Mouse (Mus musculus): ENCODE results near the gene Myl3. TPM values are rescaled to one million over a fixed set of nuclear protein-coding genes. Genes with fewer than 3 reads are reported as not detected.

The Myl3 gene
- total and polyA plus RNA-seq, 3 experiments: not detected

DNA sequence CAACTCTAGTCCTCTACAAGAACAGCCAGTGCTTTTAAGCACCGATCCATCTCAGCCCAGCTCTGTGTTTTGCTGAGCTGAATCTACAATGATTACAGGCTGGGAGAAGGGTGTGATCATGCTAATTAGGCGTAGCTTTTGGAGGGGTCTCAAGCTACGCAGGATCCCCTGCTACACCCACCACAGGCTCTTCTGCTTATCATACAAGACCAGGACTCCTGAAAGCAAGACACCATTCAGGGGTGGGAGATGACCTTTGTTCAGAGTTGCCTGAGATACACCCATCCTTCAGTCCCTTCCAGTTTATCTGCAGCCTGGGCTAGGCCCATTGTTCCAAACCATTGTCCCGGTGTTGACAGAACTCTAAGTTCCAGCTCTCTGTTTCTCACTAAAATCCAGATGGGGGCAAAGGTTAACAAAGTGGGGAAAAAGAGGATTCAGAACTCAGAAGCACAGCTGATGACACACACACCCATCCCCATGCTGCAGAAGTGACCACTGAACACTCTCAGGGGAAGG, 11.3 kb downstream of the Myl3 start:
- H3K27ac ChIP-seq (ENCODE audit: insufficient read depth, low read depth): no peak overlapping the region
- no peaks in the 10 kb centered on the region for H3K36me3 ChIP-seq (replicated peaks in 1 of 2; ENCODE audit: control insufficient read depth in 1 of 2, insufficient read depth in 1 of 2, low read length in 1 of 2)
- TF ChIP-seq EP300 (IDR thresholded peaks at IDR 0.05; ENCODE audit: low read length): no peak
- no peak for TF ChIP-seq CTCF (conservative IDR thresholded peaks at IDR 0.05 in 1 of 2, IDR thresholded peaks at IDR 0.05 in 1 of 2; ENCODE audit: low read depth in 2 of 2, low read length in 2 of 2)
- no peak for TF ChIP-seq JUND (conservative IDR thresholded peaks at IDR 0.05; ENCODE audit: low read depth, low read length)
- no peak for TF ChIP-seq MEF2A (IDR thresholded peaks at IDR 0.05; ENCODE audit: borderline replicate concordance, low read depth, low read length)
- TF ChIP-seq NRF1 (IDR thresholded peaks at IDR 0.05; ENCODE audit: low read depth, low read length): no peak
- TF ChIP-seq TBP (conservative IDR thresholded peaks at IDR 0.05; ENCODE audit: low read depth, low read length): no peak
- TF ChIP-seq MXI1 (IDR thresholded peaks at IDR 0.05; ENCODE audit: low read depth, low read length): no peak
- no peak for TF ChIP-seq JUN (IDR thresholded peaks at IDR 0.05; ENCODE audit: insufficient read depth, low read depth, low read length)
- no peak for TF ChIP-seq NELFE (IDR thresholded peaks at IDR 0.05; ENCODE audit: low read depth, low read length)
- no peak for TF ChIP-seq POLR2AphosphoS2 (IDR thresholded peaks at IDR 0.05; ENCODE audit: low read depth, low read length)
- no peak for TF ChIP-seq IRF4 (IDR thresholded peaks at IDR 0.05; ENCODE audit: low read depth, low read length)
- no peak overlapping the region for H3K4me3 ChIP-seq (replicated peaks in 1 of 3; ENCODE audit: low read depth in 2 of 3, low read length in 2 of 3, poor library complexity in 1 of 3)
- no peaks in the 10 kb centered on the region for H3K9me3 ChIP-seq (replicated peaks; ENCODE audit: low read length)
- H3K9ac ChIP-seq (ENCODE audit: insufficient read depth, low read depth): no peak overlapping the region
- DNase-seq (ENCODE audit: extremely low read depth): no peak
- in situ Hi-C loops (cut with MboI; ENCODE audit: low pct_ligation_motif_present, low pct_unique_long_range_greater_than_20kb, low sequenced_read_pairs): no loop called here
- dilution Hi-C loops (cut with MboI; ENCODE audit: extremely low pct_ligation_motif_present, extremely low pct_unique_long_range_greater_than_20kb, low sequenced_read_pairs): no loop called here
- no peaks in the 10 kb centered on the region for H3K4me1 ChIP-seq (ENCODE audit: control insufficient read depth in 1 of 2, insufficient read depth in 2 of 2)
- no peaks in the 10 kb centered on the region for H3K79me2 ChIP-seq (replicated peaks; ENCODE audit: control insufficient read depth, extremely low read depth, insufficient read depth, poor library complexity, severe bottlenecking)
- peaks cover 61% of the 10 kb centered on the region for H3K27me3 ChIP-seq (replicated peaks)
- no peak overlapping the region for H3K4me2 ChIP-seq (ENCODE audit: insufficient read depth, low read depth, poor library complexity, severe bottlenecking)

DNA sequence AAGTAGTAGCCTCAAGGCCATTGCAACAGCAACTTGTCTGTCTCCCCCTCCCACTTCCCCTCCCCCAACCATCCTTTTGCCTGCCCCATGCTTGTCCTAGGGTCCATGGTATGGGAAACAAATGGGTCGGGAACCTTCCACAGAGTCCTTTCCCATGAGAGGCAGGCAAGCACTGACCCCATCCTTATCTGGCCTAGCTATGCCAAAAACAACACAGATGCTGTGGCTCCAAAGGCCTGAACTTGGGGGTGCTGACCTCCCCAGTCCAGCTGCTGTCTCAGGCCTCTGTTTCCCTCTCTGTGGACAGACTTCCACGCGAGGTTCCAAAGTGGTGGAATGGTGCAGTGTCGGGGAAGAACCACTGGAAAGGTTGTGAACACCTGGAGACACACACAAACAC, 12.1 kb downstream of the Myl3 start:
- DNase-seq (ENCODE audit: extremely low read depth): no peak
- Histone ChIP-seq H3K27ac (ENCODE audit: insufficient read depth, low read depth) (no peak overlapping the region), H3K36me3 (replicated peaks in 1 of 2; ENCODE audit: control insufficient read depth in 1 of 2, insufficient read depth in 1 of 2, low read length in 1 of 2) (no peaks in the 10 kb centered on the region), H3K4me1 (ENCODE audit: control insufficient read depth in 1 of 2, insufficient read depth in 2 of 2) (no peaks in the 10 kb centered on the region), H3K9ac (ENCODE audit: insufficient read depth, low read depth) (no peak overlapping the region), H3K9me3 (replicated peaks; ENCODE audit: low read length) (no peaks in the 10 kb centered on the region), H3K4me2 (ENCODE audit: insufficient read depth, low read depth, poor library complexity, severe bottlenecking) (no peak overlapping the region), H3K79me2 (replicated peaks; ENCODE audit: control insufficient read depth, extremely low read depth, insufficient read depth, poor library complexity, severe bottlenecking) (no peaks in the 10 kb centered on the region), H3K27me3 (replicated peaks) (peaks cover 55% of the 10 kb centered on the region), H3K4me3 (replicated peaks in 1 of 3; ENCODE audit: low read depth in 2 of 3, low read length in 2 of 3, poor library complexity in 1 of 3) (no peak overlapping the region)
- dilution Hi-C loops (cut with MboI; ENCODE audit: extremely low pct_ligation_motif_present, extremely low pct_unique_long_range_greater_than_20kb, low sequenced_read_pairs): no loop called here
- TF ChIP-seq MXI1 (IDR thresholded peaks at IDR 0.05; ENCODE audit: low read depth, low read length) (no peak), MYC (IDR thresholded peaks at IDR 0.05; ENCODE audit: low read depth, low read length) (no peak), KAT2A (IDR thresholded peaks at IDR 0.05; ENCODE audit: insufficient replicate concordance, low read length) (no peak), CTCF (conservative IDR thresholded peaks at IDR 0.05 in 1 of 2, IDR thresholded peaks at IDR 0.05 in 1 of 2; ENCODE audit: low read depth in 2 of 2, low read length in 2 of 2) (no peak), GABPA (IDR thresholded peaks at IDR 0.05; ENCODE audit: insufficient replicate concordance, low read depth, low read length) (no peak), E2F4 (IDR thresholded peaks at IDR 0.05; ENCODE audit: insufficient replicate concordance, low read depth, low read length) (no peak), CHD1 (IDR thresholded peaks at IDR 0.05; ENCODE audit: low read depth, low read length) (no peak), ELF1 (IDR thresholded peaks at IDR 0.05; ENCODE audit: low read depth, low read length) (no peak), MAX (IDR thresholded peaks at IDR 0.05; ENCODE audit: low read length) (no peak), MEF2A (IDR thresholded peaks at IDR 0.05; ENCODE audit: borderline replicate concordance, low read depth, low read length) (no peak), SMC3 (IDR thresholded peaks at IDR 0.05; ENCODE audit: low read depth, low read length) (no peak), USF2 (conservative IDR thresholded peaks at IDR 0.05; ENCODE audit: low read depth, low read length) (no peak), MAZ (IDR thresholded peaks at IDR 0.05; ENCODE audit: low read depth, low read length) (no peak), PAX5 (IDR thresholded peaks at IDR 0.05; ENCODE audit: low read length) (no peak), RCOR1 (conservative IDR thresholded peaks at IDR 0.05; ENCODE audit: low read depth, low read length) (no peak), NRF1 (IDR thresholded peaks at IDR 0.05; ENCODE audit: low read depth, low read length) (no peak), RAD21 (IDR thresholded peaks at IDR 0.05; ENCODE audit: low read depth, low read length) (no peak), ZMIZ1 (IDR thresholded peaks at IDR 0.05; ENCODE audit: low read depth, low read length) (no peak)
- in situ Hi-C loops (cut with MboI; ENCODE audit: low pct_ligation_motif_present, low pct_unique_long_range_greater_than_20kb, low sequenced_read_pairs): no loop called here
